ENCODE assay signal across 9 mouse cellular contexts in genomic region chr11:67112851-67113202, GRCm38 (mm10). TPM values are rescaled to one million over a fixed set of nuclear protein-coding genes. Genes with fewer than 3 reads are reported as not detected.
DNase-seq lines count a peak whose midpoint lies in the region; TF ChIP-seq lines count a peak whose summit lies in the region.
"Had no signal": no experiment of that assay in that cellular context is flagged by ENCODE, and none has a peak within 500 bp of the region (broad histone marks: within the 10 kb centered on the region; RNA-seq: fewer than 3 reads in every experiment).

No protein-coding gene starts in this region.

- DNase-seq in urinary bladder, adult 18-20 months (ENCODE audit: low spot score in 2 of 2) = peak; percentile 27 to 56
- no peak for DNase-seq in urinary bladder, postnatal 10 days (ENCODE audit: low spot score)
- DNase-seq in c-Kit-positive CD71-positive TER-119-negative erythroid progenitor cells, embryonic 14.5 days (ENCODE audit: low read depth) = peak; percentile 49
- DNase-seq in forelimb bud, embryonic 11.5 days (ENCODE audit: low read depth, low spot score) = peak; percentile 75
- DNase-seq in kidney, postnatal 36 days = peak; percentile 45 to 83
- peak; percentile 59 for DNase-seq in lung, adult 2 months
- DNase-seq in retina, embryonic 14.5 days (ENCODE audit: low spot score) = peak; percentile 89
- DNase-seq in urinary bladder, postnatal 4 days (ENCODE audit: low spot score in 2 of 2) = peak; percentile 36 to 73

- no peaks in the 10 kb centered on the region for H3K4me1 ChIP-seq in lung, adult 2 months (ENCODE audit: control insufficient read depth, insufficient read depth, low read length)

- peak; percentile 81 for TF ChIP-seq CTCF in lung, adult 2 months (IDR thresholded peaks at IDR 0.05; ENCODE audit: insufficient read depth, low read length)

- H3K4me3 ChIP-seq in lung, adult 2 months (replicated peaks; ENCODE audit: extremely low read depth, low read depth, low read length) = no peak overlapping the region

- TF ChIP-seq POLR2A in lung, adult 2 months (IDR thresholded peaks at IDR 0.05; ENCODE audit: borderline replicate concordance, extremely low read depth, low read depth, low read length) = no peak

- WGBS in lung, adult 2 months = 44% methylated on average over 11 of the region's 11 CpGs

RNA-seq across cellular contexts. Expression of gene Myh3, which starts 34.7 kb away (rescaled TPM):
- polyA plus RNA-seq in lung, adult 2 months (2012; rRNA removed) = 0.08 TPM in 1 of 2 replicates, not detected in the other

RNA-seq across cellular contexts. Expression of gene Myh2, which starts 58.0 kb away (rescaled TPM):
- polyA plus RNA-seq in lung, adult 2 months (2012; rRNA removed) = 1.2 TPM in 1 of 2 replicates, not detected in the other
- polyA plus RNA-seq: stomach, embryonic 14.5 days had no signal
